Mouse (Mus musculus): ENCODE measurements around the gene Pgp.

DNA sequence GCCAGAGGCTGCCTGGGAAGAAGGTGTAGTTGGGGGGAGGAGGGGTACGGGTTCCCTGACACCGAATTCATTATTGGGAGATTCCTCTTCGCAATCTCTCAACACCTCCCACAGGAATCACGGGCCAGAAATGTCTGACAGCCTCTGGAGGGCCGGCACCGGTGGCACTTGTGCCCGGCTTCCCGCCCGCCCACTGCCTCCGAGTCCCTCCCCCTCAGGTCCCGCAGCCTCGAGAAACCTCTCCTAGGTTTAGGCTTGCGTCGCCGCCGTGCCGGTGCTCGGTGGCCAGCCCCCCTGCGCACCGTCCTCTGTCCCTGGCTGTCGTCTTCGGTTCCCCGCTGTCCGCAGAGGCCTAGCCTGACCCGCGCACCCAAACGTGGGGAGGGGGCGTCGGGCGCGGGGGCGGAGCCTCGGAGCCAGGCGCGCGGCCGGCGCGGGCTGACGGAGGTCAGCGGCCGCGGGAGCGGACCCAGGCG is 18.0 kb downstream of the Pgp start, which contains the start of gene Caskin1:
- no peak for TF ChIP-seq CTCF (IDR thresholded peaks at IDR 0.05; ENCODE audit: extremely low read depth, insufficient read depth, insufficient read length, insufficient replicate concordance)
- TF ChIP-seq POLR2A (IDR thresholded peaks at IDR 0.05; ENCODE audit: low read depth, low read length): no peak
